Mouse (Mus musculus): ENCODE measurements around the gene Slc2a2. TPM values are rescaled to one million over a fixed set of nuclear protein-coding genes. Genes with fewer than 3 reads are reported as not detected.
A peak's percentile ranks its signal among the peaks of the same experiment; 100 is the strongest.
"Not testable (repeated sequence)": the region's sequence is repeated elsewhere in the genome, so short reads cannot be mapped to it uniquely, and the experiment has no call there.

The Slc2a2 gene
- total RNA-seq, 2 experiments from 2014 or later, result not detected

- no peak for ATAC-seq (replicated peaks; ENCODE audit: low FRiP score, poor library complexity, severe bottlenecking)
Observed at GRCm38 (mm10) chr3:28725203-28725602, 27.5 kb downstream of the Slc2a2 start.

- no peak for ATAC-seq (replicated peaks; ENCODE audit: low FRiP score, poor library complexity, severe bottlenecking)
Observed at GRCm38 (mm10) chr3:28726356-28726755, 28.7 kb downstream of the Slc2a2 start.

GRCm38 (mm10) chr3:28734712-28735111 lies 37.0 kb downstream of the Slc2a2 start:
- ATAC-seq (replicated peaks; ENCODE audit: low FRiP score, poor library complexity, severe bottlenecking), result no peak

DNA sequence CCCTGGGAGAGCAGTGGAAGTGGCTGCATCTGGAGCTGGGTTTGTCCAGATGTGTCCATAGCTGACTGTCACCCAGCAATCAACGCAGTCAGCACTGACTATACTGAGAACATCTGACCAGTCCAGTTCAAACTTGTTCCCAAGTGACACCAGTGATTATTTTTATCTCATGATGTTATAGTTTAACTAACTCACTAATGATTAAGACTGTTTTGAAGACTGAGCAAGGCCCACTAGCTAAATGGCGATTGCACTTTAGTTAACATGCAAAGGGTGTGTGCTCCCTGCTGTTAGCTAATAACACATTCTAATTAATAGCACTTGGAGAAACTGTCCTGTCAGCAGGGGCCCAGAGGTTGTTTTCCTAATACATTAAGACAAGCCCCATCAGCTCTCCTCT lies 39.3 kb downstream of the Slc2a2 start:
- ATAC-seq (replicated peaks; ENCODE audit: low FRiP score, poor library complexity, severe bottlenecking), result no peak

DNA sequence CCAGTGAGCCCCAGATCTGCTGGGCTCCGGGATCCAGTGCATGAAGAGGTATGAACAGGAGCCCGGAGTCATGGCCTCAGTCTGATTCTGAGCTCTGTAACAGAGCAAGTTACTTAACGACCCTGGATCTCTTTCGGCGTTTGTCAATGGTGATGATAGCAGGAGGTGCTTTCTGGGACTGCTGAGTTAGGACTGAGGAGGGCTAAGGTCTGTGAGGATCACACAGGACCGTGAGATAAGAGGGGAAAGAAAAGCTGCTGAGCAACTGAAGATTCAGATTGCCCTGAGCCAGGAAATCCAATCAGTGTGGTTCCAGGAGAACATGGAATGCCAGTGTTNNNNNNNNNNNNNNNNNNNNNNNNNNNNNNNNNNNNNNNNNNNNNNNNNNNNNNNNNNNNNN lies 42.6 kb downstream of the Slc2a2 start:
- ATAC-seq (replicated peaks; ENCODE audit: low FRiP score, poor library complexity, severe bottlenecking), result no peak

- ATAC-seq (replicated peaks; ENCODE audit: low FRiP score, poor library complexity, severe bottlenecking), result no peak
Observed at GRCm38 (mm10) chr3:28743251-28743650, 45.5 kb downstream of the Slc2a2 start.

GRCm38 (mm10) chr3:28745835-28746483 lies 48.3 kb downstream of the Slc2a2 start:
- ATAC-seq (replicated peaks; ENCODE audit: low FRiP score, poor library complexity, severe bottlenecking), result peak; percentile 98

DNA sequence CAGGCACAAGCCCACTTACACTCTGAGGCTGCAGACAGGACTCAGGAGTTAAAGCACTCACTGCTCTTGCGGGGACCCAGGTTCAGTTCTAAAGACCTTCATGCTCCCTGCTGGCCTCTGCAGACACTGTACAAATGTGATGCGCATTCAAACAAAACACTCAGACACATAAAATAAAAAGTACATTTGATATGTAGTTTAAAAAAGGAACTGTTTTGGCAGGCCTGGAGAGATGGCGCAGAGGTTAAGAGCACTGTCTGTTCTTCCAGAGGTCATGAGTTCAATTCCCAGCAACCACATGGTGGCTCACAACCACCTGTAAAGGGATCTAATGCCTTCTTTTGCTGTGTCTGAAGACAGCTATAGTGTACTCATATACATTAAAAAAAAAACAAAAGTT lies 50.4 kb downstream of the Slc2a2 start:
- ATAC-seq (replicated peaks; ENCODE audit: low FRiP score, poor library complexity, severe bottlenecking), result no peak

DNA sequence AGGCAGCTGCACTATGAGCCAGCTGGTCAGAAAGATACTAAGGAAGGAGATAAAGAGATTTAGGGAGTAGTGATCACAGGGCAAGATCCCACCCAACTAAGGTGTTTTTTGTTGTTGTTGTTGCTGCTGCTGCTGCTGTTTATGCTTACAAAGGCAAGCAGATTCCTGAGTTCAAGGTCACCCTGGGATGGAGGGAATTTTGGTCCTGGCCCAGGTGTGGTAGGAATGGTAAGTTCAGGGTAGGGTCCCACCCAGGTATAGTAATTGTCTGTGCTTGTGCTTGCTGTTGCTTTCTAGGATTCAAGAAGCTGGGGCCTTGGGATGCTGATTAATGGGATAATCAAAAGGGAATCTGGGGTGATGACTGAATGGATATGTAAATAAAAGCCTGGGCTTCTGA lies 51.3 kb downstream of the Slc2a2 start:
- no peak for ATAC-seq (replicated peaks; ENCODE audit: low FRiP score, poor library complexity, severe bottlenecking)

DNA sequence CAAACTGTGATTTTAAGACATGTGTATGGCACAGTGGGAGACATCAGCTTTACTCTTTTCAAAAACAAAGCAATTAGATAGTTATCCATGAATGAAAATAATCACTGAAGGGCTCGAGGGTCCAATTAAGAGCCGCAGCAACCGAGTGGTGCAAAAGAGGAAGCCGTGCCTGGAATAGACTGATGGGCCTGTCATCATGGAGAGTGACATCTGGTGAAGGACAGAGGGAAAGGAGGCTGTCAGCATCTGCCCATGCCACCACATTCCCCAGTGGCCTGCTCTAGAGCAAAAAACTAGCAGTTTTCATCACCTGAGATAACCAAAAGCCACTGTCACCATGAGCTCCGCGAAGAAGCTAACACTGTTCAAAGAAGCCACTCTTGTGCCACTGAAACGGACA lies 57.8 kb downstream of the Slc2a2 start:
- ATAC-seq (replicated peaks; ENCODE audit: low FRiP score, poor library complexity, severe bottlenecking), result no peak

DNA sequence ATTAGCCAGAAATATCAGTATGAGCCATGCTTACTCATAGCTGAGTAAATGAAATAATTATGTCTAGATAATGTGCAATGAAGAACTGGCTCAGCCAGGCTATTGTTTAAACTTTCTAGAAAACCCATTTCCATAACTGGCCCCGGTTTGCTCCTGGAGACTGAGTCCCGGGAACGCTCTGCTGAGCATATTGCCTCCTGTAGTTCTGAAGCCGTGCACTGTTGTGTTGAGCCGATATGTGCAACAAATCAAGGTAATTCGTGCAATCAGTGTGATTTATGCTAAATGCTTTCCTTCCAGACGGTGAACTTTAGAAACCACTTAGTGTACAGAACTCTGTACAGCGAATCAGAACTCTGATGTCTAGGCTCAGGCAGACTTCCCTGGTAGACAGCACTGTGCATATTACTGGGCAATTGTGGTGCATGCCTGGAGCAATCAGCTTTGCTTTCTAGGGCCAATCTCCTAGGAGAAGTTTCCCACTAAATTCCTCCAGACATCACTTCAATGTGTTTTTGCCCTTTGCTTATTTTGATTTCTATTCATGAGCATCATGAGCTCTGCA lies 63.6 kb downstream of the Slc2a2 start:
- no peak for ATAC-seq (replicated peaks; ENCODE audit: low FRiP score, poor library complexity, severe bottlenecking)

DNA sequence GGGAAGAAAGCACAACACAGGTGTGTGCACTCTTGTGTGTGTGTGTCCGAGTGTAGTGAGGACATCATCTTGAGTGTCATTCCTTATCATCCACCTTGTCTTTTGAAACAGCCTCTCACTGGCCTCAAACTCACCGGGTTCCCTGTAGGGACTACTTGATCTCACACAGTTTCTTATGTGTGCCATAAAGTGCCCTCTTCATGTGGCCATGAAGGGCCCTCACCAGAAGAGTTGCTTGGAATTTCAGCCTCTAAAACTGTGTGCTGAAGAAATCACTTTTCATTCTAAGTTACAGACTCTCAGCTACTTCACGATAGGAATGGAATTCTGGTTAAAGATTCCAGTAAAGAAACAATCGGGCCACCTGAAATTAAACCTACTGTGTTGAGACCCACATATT lies 69.2 kb downstream of the Slc2a2 start:
- no peak for ATAC-seq (replicated peaks; ENCODE audit: low FRiP score, poor library complexity, severe bottlenecking)

DNA sequence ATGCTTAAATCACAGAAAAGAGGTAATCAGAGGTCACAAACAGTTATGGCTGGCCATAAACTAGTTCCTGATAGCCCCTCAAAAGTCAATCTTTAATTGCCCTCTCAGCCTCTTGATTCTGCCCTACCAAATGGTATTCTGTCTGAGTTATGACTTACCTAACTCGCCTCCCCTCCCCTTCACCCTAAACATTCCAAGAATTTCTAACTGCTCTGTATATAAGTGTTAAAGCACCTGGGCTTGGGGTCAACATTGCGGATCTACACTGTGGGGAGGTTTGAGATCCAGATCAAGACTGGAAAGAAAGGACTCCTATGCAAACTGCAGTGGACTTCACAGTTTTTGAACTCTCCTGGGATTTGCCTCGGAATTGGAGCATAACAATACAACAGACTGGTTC lies 70.5 kb downstream of the Slc2a2 start:
- ATAC-seq (replicated peaks; ENCODE audit: low FRiP score, poor library complexity, severe bottlenecking), result no peak

DNA sequence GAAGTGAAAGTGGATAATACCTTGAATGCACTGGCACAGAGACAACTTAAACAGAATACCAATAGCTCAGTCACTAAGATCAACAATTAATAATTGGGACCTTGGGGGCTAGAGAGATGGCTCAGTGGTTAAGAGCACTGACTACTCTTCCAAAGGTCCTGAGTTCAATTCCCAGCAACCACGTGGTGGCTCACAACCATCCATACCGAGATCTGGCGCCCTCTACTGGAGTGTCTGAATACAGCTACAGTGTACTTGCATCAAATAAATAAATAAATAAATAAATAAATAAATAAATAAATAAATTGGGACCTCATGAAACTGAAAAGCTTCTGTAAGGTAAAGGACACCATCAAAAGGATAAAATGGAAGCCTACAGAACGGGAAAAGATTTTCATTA lies 75.2 kb downstream of the Slc2a2 start:
- ATAC-seq (replicated peaks; ENCODE audit: low FRiP score, poor library complexity, severe bottlenecking), result not testable (repeated sequence)

DNA sequence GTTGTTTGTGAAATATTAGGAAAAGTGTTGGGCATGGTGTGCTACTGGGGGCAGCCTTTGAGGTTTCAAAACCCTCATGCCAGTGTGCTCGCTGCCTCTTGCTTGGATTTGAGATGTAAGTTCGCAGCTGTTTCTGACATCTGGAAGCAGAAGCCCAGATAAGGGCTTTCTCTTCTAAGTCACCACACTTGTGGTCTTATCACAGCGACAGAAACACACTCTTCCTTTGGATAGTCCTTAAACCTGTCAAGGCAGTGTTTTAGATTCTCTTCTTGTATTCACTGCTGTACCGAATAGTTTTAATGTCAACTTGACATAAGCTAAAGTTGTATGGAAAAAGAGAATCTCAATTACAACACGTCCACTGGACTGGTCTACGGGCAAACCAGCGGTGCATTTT lies 77.7 kb downstream of the Slc2a2 start:
- peak; percentile 80 for ATAC-seq (replicated peaks; ENCODE audit: low FRiP score, poor library complexity, severe bottlenecking)

GRCm38 (mm10) chr3:28775958-28776357 lies 78.3 kb downstream of the Slc2a2 start:
- peak; percentile 80 for ATAC-seq (replicated peaks; ENCODE audit: low FRiP score, poor library complexity, severe bottlenecking)

GRCm38 (mm10) chr3:28776491-28776890 lies 78.8 kb downstream of the Slc2a2 start:
- peak; percentile 69 for ATAC-seq (replicated peaks; ENCODE audit: low FRiP score, poor library complexity, severe bottlenecking)

DNA sequence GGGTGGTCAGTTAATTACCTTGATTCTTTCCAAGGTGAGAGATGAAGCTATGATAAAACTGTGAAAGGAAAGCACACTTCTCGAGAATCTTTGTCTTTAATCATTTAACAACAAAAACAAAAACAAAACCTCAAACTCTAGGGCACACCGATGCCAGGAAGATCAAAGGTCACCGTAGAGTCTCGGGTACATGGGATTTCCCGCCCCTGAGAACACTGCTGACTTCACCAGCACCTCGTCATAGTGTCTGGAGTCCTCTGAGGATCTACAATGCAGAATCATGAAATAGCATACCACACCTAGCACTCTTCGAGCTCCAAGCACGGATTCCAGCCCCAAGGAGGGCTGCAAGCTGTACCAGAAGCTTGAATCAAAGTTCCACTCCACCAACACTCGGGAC lies 82.8 kb downstream of the Slc2a2 start:
- no peak for ATAC-seq (replicated peaks; ENCODE audit: low FRiP score, poor library complexity, severe bottlenecking)

All from erythroblast, adult 5-6 weeks (primary cell).